Mouse (Mus musculus) midbrain, embryonic 16.5 days (tissue): ENCODE measurements around the gene Atf7. TPM values are rescaled to one million over a fixed set of nuclear protein-coding genes. Genes with fewer than 3 reads are reported as not detected.

Experiments used
- ATAC-seq: fragments of 200-750 bp; cut with Nextera tagmentation; 2 replicates; pipeline ENCODE4 v1.8.0; 2017; ENCODE audit warnings: moderate TSS enrichment
- H3K27ac ChIP-seq: fragments of 300-500 bp; sonication (generic); 2 replicates; pipeline ENCODE4 v1.5.1; 2014; ENCODE audit warnings: mild to moderate bottlenecking, low read length, mixed read lengths
- H3K27me3 ChIP-seq: fragments of 300-500 bp; sonication (generic); 2 replicates; pipeline ENCODE4 v1.6.1; 2014; ENCODE audit warnings: low read depth, low read length, mixed read lengths; ENCODE audit not compliant: control insufficient read depth, insufficient read depth
- H3K36me3 ChIP-seq: fragments of 300-500 bp; sonication (generic); 2 replicates; pipeline ENCODE4 v1.6.1; 2014; ENCODE audit warnings: mild to moderate bottlenecking, low read length, moderate library complexity, mixed read lengths; ENCODE audit not compliant: control insufficient read depth, insufficient read depth
- H3K4me1 ChIP-seq: fragments of 300-500 bp; sonication (generic); 2 replicates; pipeline ENCODE4 v1.6.1; 2014; ENCODE audit warnings: mild to moderate bottlenecking, low read length, mixed read lengths; ENCODE audit not compliant: control insufficient read depth, insufficient read depth
- H3K4me2 ChIP-seq: fragments of 300-500 bp; sonication (generic); 2 replicates; pipeline ENCODE4 v1.6.1; 2014; ENCODE audit warnings: mild to moderate bottlenecking, low read length, mixed read lengths
- H3K4me3 ChIP-seq: fragments of 300-500 bp; sonication (generic); 2 replicates; pipeline ENCODE4 v1.5.1; 2014; ENCODE audit warnings: low read depth, mild to moderate bottlenecking, low read length, moderate library complexity, mixed read lengths
- H3K9ac ChIP-seq: fragments of 300-500 bp; sonication (generic); 2 replicates; pipeline ENCODE4 v1.6.1; 2014; ENCODE audit warnings: low read depth, low read length, mixed read lengths
- H3K9me3 ChIP-seq: fragments of 300-500 bp; sonication (generic); replicated peaks from 2 replicates; pipeline ENCODE4 v1.6.1; 2014; ENCODE audit warnings: mild to moderate bottlenecking, low read length, mixed read lengths; ENCODE audit not compliant: control insufficient read depth, poor library complexity, severe bottlenecking
- WGBS: fragments of 180-500 bp; shearing (Covaris S2); extraction: QIAGEN DNeasy Blood & Tissue Kit; methylation state at CpG from one replicate; pipeline ENCODE4 v1.1.7; 2014; 5-methylcytosine and 5-hydroxymethylcytosine counted together
- polyA plus RNA-seq: library from polyadenylated mRNA; unstranded; fragments of >200 nt; fragmentation: Nextera tagmentation; extraction: Ambion mirVana; gene quantifications from 2 replicates; pipeline ENCODE4 v1.2.1, GENCODE M21; 2015

The Atf7 gene
- polyA plus RNA-seq, 1 experiment from 2014 or later, result 16.0 TPM

DNA sequence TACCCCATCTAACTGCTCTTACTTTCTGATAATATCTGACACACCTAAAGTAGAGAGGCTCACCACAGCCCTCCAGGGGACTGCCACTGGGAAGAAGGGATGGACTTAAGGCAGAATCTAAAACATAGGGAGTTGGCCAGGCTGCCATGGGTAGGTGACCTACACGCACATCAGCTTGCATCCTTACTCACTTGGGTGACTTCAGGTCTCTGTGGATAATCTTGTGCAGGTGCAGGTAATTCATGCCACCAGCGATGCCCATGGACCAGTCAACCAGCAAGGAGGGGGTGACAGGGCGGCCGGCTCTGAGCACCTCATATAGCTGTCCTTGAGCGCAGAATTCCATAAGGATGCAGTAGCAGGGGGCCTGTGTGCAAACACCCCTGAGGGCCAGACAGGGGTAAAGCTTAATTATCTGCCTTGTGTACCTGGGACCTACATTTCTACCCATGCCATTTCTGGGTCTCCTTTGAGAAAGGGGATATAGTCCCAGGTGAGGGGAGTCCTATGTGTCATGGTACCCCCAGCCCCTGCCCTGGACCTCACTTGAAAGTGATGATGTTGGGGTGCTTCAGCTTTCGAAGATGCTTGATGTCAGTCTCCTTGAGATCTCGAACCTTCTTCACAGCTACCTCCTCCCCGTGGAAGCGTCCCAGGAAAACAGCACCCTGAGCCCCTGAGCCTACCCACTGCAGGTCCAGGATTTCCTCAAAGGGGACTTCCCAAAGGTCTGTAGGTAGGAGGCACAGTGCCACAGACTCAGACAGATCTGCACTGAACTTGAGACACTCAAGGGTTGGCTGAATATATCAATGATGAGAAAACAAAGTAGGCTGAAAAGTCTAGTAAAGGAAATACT, 121.1 kb downstream of the Atf7 start:
- no peak overlapping the region for H3K27ac ChIP-seq
- no peak for ATAC-seq

DNA sequence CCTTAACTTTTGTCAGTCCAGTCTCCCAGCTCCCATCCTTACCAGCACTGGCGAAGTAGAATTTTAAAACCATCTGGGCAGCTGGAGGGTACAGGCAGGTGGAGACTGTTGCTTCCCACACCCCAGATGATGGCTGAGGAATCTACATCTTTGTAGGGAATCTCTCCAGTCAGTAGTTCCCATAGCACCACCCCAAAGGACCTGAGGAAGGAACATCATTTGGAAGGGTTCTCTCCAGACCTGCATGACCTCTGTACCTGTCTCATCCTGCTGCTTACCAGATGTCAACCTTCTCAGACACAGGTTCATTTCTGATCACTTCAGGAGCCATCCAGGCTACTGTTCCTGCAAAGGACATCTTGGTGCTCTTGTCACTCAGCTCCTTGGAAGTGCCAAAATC, 121.8 kb downstream of the Atf7 start, which contains the start of gene Gm10337:
Gene Gm10337, plus strand, starts transcription at position 276 of the 400 bp plus-strand sequence.
- Histone ChIP-seq H3K4me1 (peaks cover 2% of the 10 kb centered on the region; the same call in 1 of the 2 replicates), H3K4me3 (no peak within 1 kb of the TSS), H3K9ac (no peak within 1 kb of the TSS), H3K36me3 (peaks cover 54% of the 10 kb centered on the region), H3K27ac (no peak within 1 kb of the TSS), H3K9me3 (no peaks in the 10 kb centered on the region), H3K27me3 (no peaks in the 10 kb centered on the region), H3K4me2 (no peak within 1 kb of the TSS)
- 100% methylated on average over 1 of the region's 1 CpGs for WGBS
- no peak for ATAC-seq

More for the DNA sequence above, 121.1 kb downstream of the Atf7 start:
- Histone ChIP-seq H3K4me1 (peaks cover 6% of the 10 kb centered on the region), H3K27me3 (no peaks in the 10 kb centered on the region), H3K9me3 (no peaks in the 10 kb centered on the region), H3K9ac (no peak overlapping the region), H3K4me2 (no peak overlapping the region), H3K4me3 (no peak overlapping the region), H3K36me3 (peaks cover 54% of the 10 kb centered on the region)
- 95% methylated on average over 9 of the region's 9 CpGs for WGBS

DNA sequence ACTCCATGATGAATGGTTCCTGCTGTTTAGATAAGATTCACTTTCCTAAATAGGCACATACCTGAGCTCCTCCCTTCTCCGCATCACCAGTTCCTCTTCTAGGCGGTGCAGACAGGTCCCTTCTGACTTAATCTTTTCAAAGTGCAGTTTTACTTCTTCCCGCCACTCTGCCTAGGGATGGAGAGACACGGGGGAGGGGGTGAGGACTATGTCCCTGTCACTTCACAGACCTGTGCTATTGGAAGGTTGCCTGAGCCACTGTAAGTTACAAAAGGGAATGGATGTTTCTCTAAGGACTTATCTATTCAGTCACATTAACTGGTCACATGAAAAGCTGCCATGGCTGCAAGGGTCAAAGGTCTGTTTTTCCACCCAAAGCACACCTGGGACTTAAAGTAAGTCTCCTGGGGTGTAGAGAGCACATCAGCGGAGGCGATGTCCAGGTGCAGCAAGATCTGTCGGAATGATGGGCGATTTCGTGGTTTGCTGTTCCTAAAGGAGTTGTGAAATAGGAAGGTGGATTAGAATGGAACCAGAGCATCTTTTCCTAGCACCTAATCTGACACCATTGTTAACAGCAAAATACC, 122.9 kb downstream of the Atf7 start:
- no peak overlapping the region for H3K4me3 ChIP-seq
- no peaks in the 10 kb centered on the region for H3K27me3 ChIP-seq
- no peak overlapping the region for H3K27ac ChIP-seq
- H3K4me2 ChIP-seq, result no peak overlapping the region
- no peaks in the 10 kb centered on the region for H3K9me3 ChIP-seq
- no peak for ATAC-seq
- no peaks in the 10 kb centered on the region for H3K4me1 ChIP-seq
- 81% methylated on average over 9 of the region's 9 CpGs for WGBS
- no peak overlapping the region for H3K9ac ChIP-seq
- H3K36me3 ChIP-seq, result peaks cover 51% of the 10 kb centered on the region

DNA sequence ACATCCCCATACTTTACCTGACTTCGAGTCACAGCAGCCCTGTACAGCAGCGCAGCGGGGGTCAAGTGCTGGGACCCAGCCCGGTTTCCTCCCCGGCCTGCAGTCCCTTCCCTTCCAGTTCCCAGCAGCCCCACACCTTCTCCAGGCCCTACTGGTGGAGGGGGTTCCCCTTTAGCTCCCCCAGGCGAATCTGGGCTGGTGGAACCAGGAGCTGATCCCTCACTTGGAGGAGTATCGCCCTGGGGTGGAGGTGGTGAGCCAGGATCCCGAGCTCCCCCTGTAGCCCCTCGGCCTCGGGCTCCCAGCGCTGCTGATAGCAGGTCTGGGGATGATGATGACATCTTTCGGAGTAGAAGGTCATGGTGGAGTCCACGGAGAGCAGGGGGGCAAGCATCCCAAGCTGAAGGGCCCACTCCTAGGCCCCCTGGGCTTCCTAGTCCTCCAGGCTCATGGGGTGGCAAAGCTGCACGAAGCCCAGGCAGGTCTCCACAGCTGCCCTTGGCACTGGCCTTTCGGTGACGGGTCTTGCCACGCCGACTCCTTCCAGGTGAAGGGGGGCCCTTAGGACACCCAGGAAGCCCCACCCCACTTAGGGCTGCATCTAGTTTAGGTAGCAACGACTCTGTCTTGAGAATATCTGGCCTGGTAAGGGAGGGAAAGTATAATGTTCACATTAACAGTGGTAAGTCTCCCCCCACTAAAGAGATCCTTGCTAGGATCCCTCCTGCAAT, 124.0 kb downstream of the Atf7 start:
- Histone ChIP-seq H3K27me3 (no peaks in the 10 kb centered on the region), H3K27ac (no peak overlapping the region; the same call in 1 of the 2 replicates), H3K4me2 (no peak overlapping the region), H3K9ac (no peak overlapping the region), H3K4me1 (no peaks in the 10 kb centered on the region), H3K36me3 (peaks cover 54% of the 10 kb centered on the region), H3K9me3 (no peaks in the 10 kb centered on the region), H3K4me3 (no peak overlapping the region)
- 91% methylated on average over 19 of the region's 19 CpGs for WGBS
- peak; percentile 18; the same call in 1 of the 2 replicates for ATAC-seq

DNA sequence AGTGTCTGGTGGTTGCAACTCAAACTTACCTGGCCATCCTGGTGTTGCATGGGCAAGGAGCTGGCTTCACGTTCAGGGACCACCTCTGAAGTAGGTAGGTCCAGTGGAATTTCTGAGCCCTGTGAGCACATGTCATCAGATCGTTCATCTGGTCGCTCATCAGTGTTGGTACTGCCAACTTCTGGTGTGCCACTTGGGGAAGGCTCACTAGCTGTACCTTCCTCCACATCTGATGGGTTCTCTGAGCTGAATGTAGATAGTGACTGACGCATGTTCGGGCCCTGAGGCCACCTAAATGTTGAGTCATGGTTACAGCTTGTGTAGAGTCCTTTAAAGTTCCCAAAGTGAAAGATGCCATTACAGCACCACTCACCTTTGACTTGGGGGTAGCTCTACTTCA, 124.8 kb downstream of the Atf7 start:
- Histone ChIP-seq H3K9ac (no peak overlapping the region), H3K4me2 (no peak overlapping the region), H3K36me3 (peaks cover 53% of the 10 kb centered on the region), H3K9me3 (no peaks in the 10 kb centered on the region), H3K27me3 (no peaks in the 10 kb centered on the region), H3K27ac (no peak overlapping the region), H3K4me1 (no peaks in the 10 kb centered on the region), H3K4me3 (no peak overlapping the region)
- no peak for ATAC-seq
- 96% methylated on average over 5 of the region's 5 CpGs for WGBS

DNA sequence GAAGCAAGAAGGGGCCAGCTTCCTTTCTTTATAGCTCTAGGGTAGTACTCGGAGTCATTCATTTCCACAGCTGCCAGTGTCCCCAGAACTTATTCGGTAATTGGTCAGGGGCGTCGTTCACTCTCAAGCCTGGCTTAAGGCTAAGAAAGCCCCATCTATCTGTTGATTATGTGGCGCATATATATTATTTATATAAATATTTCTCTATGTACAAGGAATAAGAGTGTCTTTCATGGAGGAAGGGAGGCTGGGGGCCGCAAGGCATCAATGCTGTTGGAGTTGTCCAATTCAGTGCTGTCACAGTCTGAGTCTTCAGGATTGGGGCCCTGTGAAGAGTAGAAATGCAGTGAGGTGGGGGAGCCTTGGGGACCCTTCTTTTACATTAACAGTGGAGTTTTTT, 125.4 kb downstream of the Atf7 start:
- WGBS, result 92% methylated on average over 6 of the region's 6 CpGs
- Histone ChIP-seq H3K27me3 (no peaks in the 10 kb centered on the region), H3K4me1 (no peaks in the 10 kb centered on the region), H3K27ac (no peak overlapping the region), H3K36me3 (peaks cover 50% of the 10 kb centered on the region), H3K4me2 (no peak overlapping the region), H3K4me3 (no peak overlapping the region), H3K9me3 (no peaks in the 10 kb centered on the region), H3K9ac (no peak overlapping the region)
- ATAC-seq, result no peak

DNA sequence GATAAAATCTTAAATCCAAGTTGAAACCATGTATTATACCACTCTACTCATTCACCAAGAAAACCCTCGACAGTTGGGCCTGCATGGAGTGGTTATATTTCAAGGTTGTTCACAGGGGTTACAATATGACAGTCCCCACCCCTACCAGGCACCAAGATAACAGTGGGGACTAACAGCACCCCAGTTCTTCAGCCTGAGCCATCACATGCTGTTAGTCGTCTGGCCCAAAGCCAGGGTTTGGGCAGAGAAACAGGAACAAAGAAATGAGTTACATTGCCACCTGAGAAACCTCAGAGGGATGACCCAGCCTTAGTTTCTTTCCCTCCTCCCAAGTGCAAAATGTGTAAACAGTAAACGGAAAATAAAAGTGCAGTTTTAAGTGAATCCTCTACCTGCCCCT, 125.9 kb downstream of the Atf7 start:
- Histone ChIP-seq H3K36me3 (peaks cover 46% of the 10 kb centered on the region), H3K9me3 (no peaks in the 10 kb centered on the region), H3K27me3 (no peaks in the 10 kb centered on the region), H3K4me3 (no peak overlapping the region), H3K4me2 (no peak overlapping the region), H3K9ac (no peak overlapping the region), H3K27ac (no peak overlapping the region), H3K4me1 (no peaks in the 10 kb centered on the region)
- no peak for ATAC-seq
- 74% methylated on average over 3 of the region's 3 CpGs for WGBS

DNA sequence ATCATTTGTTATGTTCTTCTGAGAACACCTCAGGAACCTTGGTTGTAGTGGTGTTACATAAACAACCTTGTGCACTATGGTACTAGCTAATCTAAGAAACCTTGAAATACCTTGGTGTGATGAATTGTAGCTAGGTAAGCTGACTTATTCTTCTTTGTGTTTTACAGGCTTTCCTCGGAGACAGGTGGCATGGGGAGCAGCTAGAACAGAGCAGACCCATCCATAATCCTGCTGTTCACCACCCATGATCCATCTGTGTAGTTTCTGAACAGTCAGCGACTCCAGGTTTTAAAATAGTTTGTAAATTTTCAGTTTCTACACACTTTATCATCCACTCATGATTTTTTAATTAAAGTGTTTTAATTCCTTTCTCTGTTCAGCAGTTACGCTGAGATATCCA, 126.9 kb downstream of the Atf7 start:
- H3K4me1 ChIP-seq, result no peaks in the 10 kb centered on the region
- no peaks in the 10 kb centered on the region for H3K9me3 ChIP-seq
- peaks cover 46% of the 10 kb centered on the region for H3K36me3 ChIP-seq
- no peak overlapping the region for H3K4me2 ChIP-seq
- 88% methylated on average over 3 of the region's 3 CpGs for WGBS
- ATAC-seq, result no peak
- no peak overlapping the region for H3K27ac ChIP-seq
- no peak overlapping the region for H3K4me3 ChIP-seq
- H3K9ac ChIP-seq, result no peak overlapping the region
- H3K27me3 ChIP-seq, result no peaks in the 10 kb centered on the region

DNA sequence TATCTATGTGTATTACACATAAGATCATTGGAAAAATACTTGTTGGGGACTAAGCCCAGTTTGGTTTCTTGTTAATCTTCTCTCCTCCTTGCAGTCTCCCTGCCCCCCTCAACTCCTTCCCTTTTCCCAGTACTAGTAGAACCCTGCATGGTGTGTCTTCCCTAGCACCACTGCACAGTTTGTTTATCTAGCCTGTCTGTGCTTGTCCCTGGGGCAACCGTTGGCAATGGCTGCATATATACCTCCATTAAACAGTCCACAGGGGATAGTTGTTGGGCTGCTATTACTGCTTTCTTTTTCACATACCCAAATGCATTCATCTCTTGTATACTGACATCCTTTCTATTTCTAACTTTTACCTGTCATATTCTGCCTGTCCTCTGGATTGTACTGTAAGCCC, 137.6 kb downstream of the Atf7 start:
- Histone ChIP-seq H3K9ac (no peak overlapping the region), H3K4me2 (no peak overlapping the region), H3K27ac (no peak overlapping the region), H3K9me3 (no peaks in the 10 kb centered on the region), H3K4me3 (no peak overlapping the region), H3K36me3 (peaks cover 42% of the 10 kb centered on the region), H3K27me3 (no peaks in the 10 kb centered on the region), H3K4me1 (no peaks in the 10 kb centered on the region)
- ATAC-seq, result no peak
- WGBS, result 81% methylated on average over 1 of the region's 1 CpGs
